Mouse (Mus musculus): ENCODE results near the gene Gadl1.

GRCm38 (mm10) chr9:115887571-115887970 lies 21.7 kb upstream of the Gadl1 start:
- no peak for TF ChIP-seq POLR2A (IDR thresholded peaks at IDR 0.05; ENCODE audit: low read depth, low read length)
- no peak for TF ChIP-seq CTCF (IDR thresholded peaks at IDR 0.05; ENCODE audit: extremely low read depth, insufficient read length, insufficient replicate concordance, low read depth, low read length)
